Mouse (Mus musculus) cortical plate, adult 2 months (tissue): Measurements from ENCODE around the gene Prpf31.

ENCODE experiments used
- CTCF ChIP-seq: fragments of 200-500 bp; IDR thresholded peaks from 2 replicates; pipeline ENCODE4 v1.5.1; 2011; ENCODE audit warnings: mild to moderate bottlenecking, control low read depth, low read length; ENCODE audit not compliant: insufficient read depth; ENCODE audit errors: extremely low read depth
- POLR2A ChIP-seq: fragments of 200-500 bp; IDR thresholded peaks from 2 replicates; pipeline ENCODE4 v1.6.1; 2011; ENCODE audit warnings: mild to moderate bottlenecking, low read length, control low read depth; ENCODE audit not compliant: insufficient read depth; ENCODE audit errors: extremely low read depth

GRCm38 (mm10) chr7:3606798-3607197 lies 23.0 kb upstream of the Prpf31 start:
- TF ChIP-seq CTCF (peak; percentile 31; the same call in 1 of the 2 replicates), POLR2A (no peak)
